Mouse (Mus musculus) hindbrain, embryonic 12.5 days (tissue): ENCODE measurements around the gene Prss23. TPM values are rescaled to one million over a fixed set of nuclear protein-coding genes. Genes with fewer than 3 reads are reported as not detected.

Experiments used
- ATAC-seq: fragments of 200-750 bp; cut with Nextera tagmentation; 2 replicates; pipeline ENCODE4 v1.8.0; 2017; ENCODE audit warnings: moderate TSS enrichment; ENCODE audit not compliant: low FRiP score
- H3K27ac ChIP-seq: fragments of 300-500 bp; sonication (generic); 2 replicates; pipeline ENCODE4 v1.5.1; 2016; ENCODE audit warnings: mild to moderate bottlenecking
- H3K27me3 ChIP-seq: fragments of 300-500 bp; sonication (generic); 2 replicates; pipeline ENCODE4 v1.6.1; 2016; ENCODE audit warnings: mild to moderate bottlenecking
- H3K36me3 ChIP-seq: fragments of 300-500 bp; sonication (generic); 2 replicates; pipeline ENCODE4 v1.6.1; 2016; ENCODE audit warnings: mild to moderate bottlenecking
- H3K4me1 ChIP-seq: fragments of 300-500 bp; sonication (generic); 2 replicates; pipeline ENCODE4 v1.6.1; 2016
- H3K4me2 ChIP-seq: fragments of 300-500 bp; sonication (generic); replicated peaks from 2 replicates; pipeline ENCODE4 v1.6.1; 2016; ENCODE audit warnings: mild to moderate bottlenecking
- H3K4me3 ChIP-seq: fragments of 300-500 bp; sonication (generic); 2 replicates; pipeline ENCODE4 v1.5.1; 2016; ENCODE audit warnings: mild to moderate bottlenecking
- H3K9ac ChIP-seq: fragments of 300-500 bp; sonication (generic); 2 replicates; pipeline ENCODE4 v1.6.1; 2016; ENCODE audit warnings: mild to moderate bottlenecking, moderate library complexity
- H3K9me3 ChIP-seq: fragments of 300-500 bp; sonication (generic); replicated peaks from 2 replicates; pipeline ENCODE4 v1.6.1; 2016; ENCODE audit warnings: mild to moderate bottlenecking
- WGBS: fragments of 180-500 bp; shearing (Covaris S2); methylation state at CpG from one replicate; pipeline ENCODE4 v1.1.7; 2016; 5-methylcytosine and 5-hydroxymethylcytosine counted together
- polyA plus RNA-seq: library from polyadenylated mRNA; unstranded; fragments of >200 nt; fragmentation: Nextera tagmentation; extraction: Ambion mirVana; gene quantifications from 2 replicates; pipeline ENCODE4 v1.2.1, GENCODE M21; 2016

The Prss23 gene
- polyA plus RNA-seq: 24.0 and 24.6 TPM in 2 replicates

DNA sequence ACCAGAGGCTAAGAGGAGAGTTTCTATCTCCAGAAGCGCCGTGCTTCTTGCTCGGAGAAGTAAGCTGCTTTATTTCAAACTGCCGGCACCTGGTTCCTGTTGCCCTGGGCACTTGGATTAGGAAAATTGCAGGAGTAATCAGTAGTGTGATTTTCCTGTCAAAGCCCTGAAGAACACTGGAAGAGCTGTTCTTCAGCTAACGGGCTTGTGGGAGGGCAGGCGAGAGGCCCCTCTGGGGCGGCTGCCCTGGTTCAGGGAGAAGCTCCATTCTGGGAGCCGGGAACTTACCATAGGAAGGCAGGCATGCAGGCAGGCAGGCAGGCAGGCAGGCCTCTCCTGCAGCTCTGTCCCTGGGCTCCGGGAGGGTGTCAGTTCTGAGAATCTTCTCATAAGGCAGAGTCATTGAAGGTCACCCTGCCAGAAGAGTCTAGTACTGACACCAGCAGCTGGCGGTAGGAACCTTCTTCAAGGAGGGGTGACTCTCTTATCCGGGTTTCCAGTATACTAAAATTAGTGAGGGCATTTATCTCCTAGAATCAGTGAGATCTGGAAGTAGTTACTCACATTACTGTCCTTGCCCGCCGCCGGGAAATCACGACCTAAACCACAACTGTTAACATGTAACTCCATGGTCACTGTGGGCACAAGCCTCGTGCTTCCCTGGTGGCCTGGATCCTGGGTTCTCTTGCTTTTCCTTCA is at the start of gene Prss23:
TSS of gene Prss23 (minus strand) at position 457 of the 699 bp plus-strand sequence.
- WGBS: 78% methylated on average over 16 of the region's 16 CpGs
- no peaks in the 10 kb centered on the region for H3K9me3 ChIP-seq
- no peaks in the 10 kb centered on the region for H3K4me1 ChIP-seq
- no peaks in the 10 kb centered on the region for H3K27me3 ChIP-seq
- H3K4me3 ChIP-seq: no peak within 1 kb of the TSS
- no peaks in the 10 kb centered on the region for H3K36me3 ChIP-seq
- H3K9ac ChIP-seq: no peak within 1 kb of the TSS
- H3K4me2 ChIP-seq: no peak within 1 kb of the TSS
- H3K27ac ChIP-seq: no peak within 1 kb of the TSS
- ATAC-seq: no peak

GRCm38 (mm10) chr7:89576127-89576526 is 49.1 kb upstream of the Prss23 start:
- ATAC-seq: no peak
- WGBS: 94% methylated on average over 3 of the region's 3 CpGs
- no peak overlapping the region for H3K27ac ChIP-seq
- no peaks in the 10 kb centered on the region for H3K27me3 ChIP-seq
- H3K4me2 ChIP-seq: no peak overlapping the region
- no peak overlapping the region for H3K4me3 ChIP-seq
- H3K36me3 ChIP-seq: no peaks in the 10 kb centered on the region
- H3K9me3 ChIP-seq: no peaks in the 10 kb centered on the region
- H3K9ac ChIP-seq: no peak overlapping the region
- H3K4me1 ChIP-seq: no peaks in the 10 kb centered on the region

DNA sequence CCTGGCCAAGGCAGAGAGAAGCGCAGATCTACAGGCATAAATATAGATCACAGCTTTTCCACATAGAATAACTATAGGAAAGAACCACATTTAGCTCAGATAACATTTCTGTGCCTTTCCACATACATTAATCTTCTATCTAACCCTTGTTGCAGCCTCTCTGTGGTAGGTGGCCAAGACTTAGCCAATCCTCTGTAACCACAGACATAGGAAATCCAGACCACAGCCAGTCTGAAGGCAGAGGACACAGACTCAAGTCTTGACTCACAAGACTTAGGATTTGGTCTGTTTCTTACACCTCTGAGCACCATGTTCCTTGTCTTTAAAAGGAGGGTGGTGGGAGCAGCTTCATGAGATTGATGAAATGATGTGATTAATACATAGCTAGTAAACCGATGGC is 37.6 kb upstream of the Prss23 start:
- WGBS: 98% methylated on average over 2 of the region's 2 CpGs
- Histone ChIP-seq H3K36me3 (no peaks in the 10 kb centered on the region), H3K9me3 (no peaks in the 10 kb centered on the region), H3K4me1 (no peaks in the 10 kb centered on the region), H3K4me2 (no peak overlapping the region), H3K9ac (no peak overlapping the region), H3K4me3 (no peak overlapping the region), H3K27me3 (no peaks in the 10 kb centered on the region), H3K27ac (no peak overlapping the region)
- no peak for ATAC-seq

GRCm38 (mm10) chr7:89563501-89563900 is 36.5 kb upstream of the Prss23 start:
- Histone ChIP-seq H3K4me1 (0 out of 2 replicates have a peak, but pooled peaks cover 2% of the 10 kb centered on the region), H3K4me2 (no peak overlapping the region), H3K9me3 (no peaks in the 10 kb centered on the region), H3K4me3 (no peak overlapping the region), H3K27ac (no peak overlapping the region), H3K36me3 (no peaks in the 10 kb centered on the region), H3K9ac (no peak overlapping the region), H3K27me3 (no peaks in the 10 kb centered on the region)
- 98% methylated on average over 2 of the region's 2 CpGs for WGBS
- ATAC-seq: no peak

DNA sequence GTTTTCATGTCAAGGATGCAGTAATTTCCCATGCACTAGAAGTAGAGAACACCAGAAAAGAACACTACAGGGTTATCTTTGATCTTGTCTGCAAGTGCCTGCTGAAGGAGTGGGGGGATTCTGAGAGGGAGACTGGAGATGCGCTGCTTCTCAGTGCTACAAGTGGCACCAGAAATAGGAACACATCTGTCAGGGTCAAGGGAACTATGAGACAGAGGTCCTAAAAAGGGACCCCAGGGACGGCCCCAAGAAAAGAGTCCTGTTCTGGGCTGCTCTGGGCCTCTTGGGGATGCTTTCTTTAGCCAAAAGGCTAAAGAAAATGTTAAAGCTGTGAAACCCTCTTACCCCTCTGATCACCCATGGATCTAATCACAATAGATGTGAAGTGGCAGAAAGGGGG is 35.2 kb upstream of the Prss23 start:
- Histone ChIP-seq H3K36me3 (no peaks in the 10 kb centered on the region), H3K4me2 (no peak overlapping the region), H3K4me1 (0 out of 2 replicates have a peak, but pooled peaks cover 5% of the 10 kb centered on the region), H3K27ac (no peak overlapping the region), H3K9ac (no peak overlapping the region), H3K27me3 (no peaks in the 10 kb centered on the region), H3K4me3 (no peak overlapping the region), H3K9me3 (no peaks in the 10 kb centered on the region)
- 85% methylated on average over 2 of the region's 2 CpGs for WGBS
- no peak for ATAC-seq

- Histone ChIP-seq H3K27ac (no peak overlapping the region), H3K27me3 (no peaks in the 10 kb centered on the region), H3K36me3 (no peaks in the 10 kb centered on the region), H3K4me1 (0 out of 2 replicates have a peak, but pooled peaks cover 5% of the 10 kb centered on the region), H3K9ac (no peak overlapping the region), H3K9me3 (no peaks in the 10 kb centered on the region), H3K4me3 (no peak overlapping the region), H3K4me2 (no peak overlapping the region)
- ATAC-seq: no peak
- WGBS: 71% methylated on average over 3 of the region's 3 CpGs
These were observed 34.0 kb upstream of the Prss23 start for GRCm38 (mm10) chr7:89560939-89561338.

DNA sequence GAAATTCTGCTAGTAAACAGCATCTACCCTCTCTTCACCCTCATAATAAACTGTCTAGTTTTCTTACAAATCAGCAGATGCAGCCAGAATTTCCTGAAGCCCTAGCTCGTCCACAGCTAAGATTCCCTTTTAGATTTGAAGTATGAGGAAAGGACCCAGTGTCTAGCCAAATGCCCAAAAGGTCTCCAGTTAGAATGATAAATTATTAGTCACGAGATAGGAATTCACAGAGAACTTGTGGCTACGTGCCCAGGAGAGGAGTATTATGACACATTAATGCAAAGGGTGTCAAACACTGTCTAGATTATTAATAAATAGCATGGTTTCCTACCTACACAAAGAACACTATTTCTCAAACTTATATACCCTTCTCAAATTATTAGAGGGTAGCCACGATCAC is 32.6 kb upstream of the Prss23 start:
- Histone ChIP-seq H3K9me3 (no peaks in the 10 kb centered on the region), H3K27ac (no peak overlapping the region), H3K4me2 (no peak overlapping the region), H3K36me3 (no peaks in the 10 kb centered on the region), H3K27me3 (no peaks in the 10 kb centered on the region), H3K4me3 (no peak overlapping the region), H3K9ac (no peak overlapping the region), H3K4me1 (0 out of 2 replicates have a peak, but pooled peaks cover 5% of the 10 kb centered on the region)
- 80% methylated on average over 4 of the region's 4 CpGs for WGBS
- no peak for ATAC-seq

GRCm38 (mm10) chr7:89559105-89559504 is 32.1 kb upstream of the Prss23 start:
- 84% methylated on average over 4 of the region's 4 CpGs for WGBS
- Histone ChIP-seq H3K4me3 (no peak overlapping the region), H3K9ac (no peak overlapping the region), H3K9me3 (no peaks in the 10 kb centered on the region), H3K4me1 (0 out of 2 replicates have a peak, but pooled peaks cover 5% of the 10 kb centered on the region), H3K36me3 (no peaks in the 10 kb centered on the region), H3K27me3 (no peaks in the 10 kb centered on the region), H3K27ac (no peak overlapping the region), H3K4me2 (no peak overlapping the region)
- ATAC-seq: no peak

- Histone ChIP-seq H3K9me3 (no peaks in the 10 kb centered on the region), H3K27me3 (no peaks in the 10 kb centered on the region), H3K9ac (no peak overlapping the region), H3K4me1 (0 out of 2 replicates have a peak, but pooled peaks cover 5% of the 10 kb centered on the region), H3K27ac (no peak overlapping the region), H3K36me3 (no peaks in the 10 kb centered on the region), H3K4me2 (no peak overlapping the region), H3K4me3 (no peak overlapping the region)
- ATAC-seq: no peak
- WGBS: 76% methylated on average over 11 of the region's 11 CpGs
These were observed 31.6 kb upstream of the Prss23 start for GRCm38 (mm10) chr7:89558446-89559039.

DNA sequence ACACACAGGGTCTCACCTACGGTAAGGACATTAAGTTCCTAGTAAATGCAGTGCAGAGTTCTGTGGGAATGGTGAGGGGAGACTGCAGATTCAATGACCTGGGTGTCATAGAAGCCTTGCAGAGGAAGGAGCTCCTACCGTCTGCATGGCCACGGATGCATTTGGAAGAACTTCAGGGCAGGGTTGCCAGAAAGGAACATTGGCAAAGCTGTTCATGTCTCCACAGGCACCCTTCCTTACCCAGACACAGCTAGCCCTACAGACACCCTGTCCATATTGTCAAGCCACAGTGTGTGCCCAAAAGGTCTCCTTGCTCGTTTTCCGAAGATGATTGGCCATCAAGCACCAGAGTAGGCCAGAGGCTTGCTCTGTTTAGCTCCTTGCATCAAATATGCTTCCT is 30.1 kb upstream of the Prss23 start:
- no peak overlapping the region for H3K27ac ChIP-seq
- H3K4me3 ChIP-seq: no peak overlapping the region
- H3K9ac ChIP-seq: no peak overlapping the region
- no peaks in the 10 kb centered on the region for H3K36me3 ChIP-seq
- H3K4me1 ChIP-seq: 0 out of 2 replicates have a peak, but pooled peaks cover 5% of the 10 kb centered on the region
- H3K9me3 ChIP-seq: no peaks in the 10 kb centered on the region
- H3K4me2 ChIP-seq: no peak overlapping the region
- WGBS: 89% methylated on average over 5 of the region's 5 CpGs
- no peak for ATAC-seq
- H3K27me3 ChIP-seq: no peaks in the 10 kb centered on the region

DNA sequence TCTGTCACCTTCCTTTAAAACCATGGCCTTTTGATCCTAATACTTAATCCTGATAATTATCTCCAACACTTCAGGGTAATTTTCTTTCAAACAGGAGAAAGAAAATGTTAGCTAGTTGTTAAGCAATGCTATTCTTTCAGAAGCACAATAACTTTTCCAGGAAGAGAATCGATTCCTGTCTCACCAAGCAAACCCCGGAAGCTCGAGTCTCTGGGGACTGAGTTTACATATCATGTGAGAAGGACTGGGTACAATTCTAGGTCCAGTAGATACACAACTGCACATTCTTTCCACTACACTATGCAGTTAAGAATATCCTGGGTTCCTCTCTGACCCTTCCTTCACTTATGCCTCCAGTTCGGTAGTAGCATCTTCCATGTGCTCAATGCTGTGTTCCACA is 29.7 kb upstream of the Prss23 start:
- Histone ChIP-seq H3K36me3 (no peaks in the 10 kb centered on the region), H3K4me1 (0 out of 2 replicates have a peak, but pooled peaks cover 5% of the 10 kb centered on the region), H3K4me3 (no peak overlapping the region), H3K4me2 (no peak overlapping the region), H3K9ac (no peak overlapping the region), H3K9me3 (no peaks in the 10 kb centered on the region), H3K27ac (no peak overlapping the region), H3K27me3 (no peaks in the 10 kb centered on the region)
- 74% methylated on average over 4 of the region's 4 CpGs for WGBS
- no peak for ATAC-seq

DNA sequence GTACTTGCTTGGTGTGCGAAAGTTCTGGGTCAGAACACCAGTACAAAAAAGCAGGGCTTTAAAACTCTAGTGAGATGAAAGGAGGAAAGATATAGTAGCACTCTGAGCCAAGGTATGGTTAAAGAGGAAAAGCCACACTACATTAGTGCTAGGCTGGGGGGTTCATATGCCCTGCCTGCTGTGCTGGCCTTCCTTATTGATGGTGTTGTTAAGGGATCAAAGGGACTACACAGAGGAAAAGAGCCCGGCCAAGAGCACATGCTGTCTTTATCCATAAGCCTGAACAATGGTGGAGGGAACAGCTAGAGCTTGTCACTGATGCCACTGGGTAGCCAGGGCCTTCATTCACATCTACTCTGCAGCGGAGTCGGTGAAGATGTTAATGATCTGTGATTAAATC is 28.2 kb upstream of the Prss23 start:
- WGBS: 37% methylated on average over 4 of the region's 4 CpGs
- H3K4me2 ChIP-seq: no peak overlapping the region
- H3K27ac ChIP-seq: no peak overlapping the region
- H3K4me1 ChIP-seq: 0 out of 2 replicates have a peak, but pooled peaks cover 5% of the 10 kb centered on the region
- H3K27me3 ChIP-seq: no peaks in the 10 kb centered on the region
- no peaks in the 10 kb centered on the region for H3K36me3 ChIP-seq
- no peak for ATAC-seq
- H3K9me3 ChIP-seq: no peaks in the 10 kb centered on the region
- no peak overlapping the region for H3K4me3 ChIP-seq
- H3K9ac ChIP-seq: no peak overlapping the region

DNA sequence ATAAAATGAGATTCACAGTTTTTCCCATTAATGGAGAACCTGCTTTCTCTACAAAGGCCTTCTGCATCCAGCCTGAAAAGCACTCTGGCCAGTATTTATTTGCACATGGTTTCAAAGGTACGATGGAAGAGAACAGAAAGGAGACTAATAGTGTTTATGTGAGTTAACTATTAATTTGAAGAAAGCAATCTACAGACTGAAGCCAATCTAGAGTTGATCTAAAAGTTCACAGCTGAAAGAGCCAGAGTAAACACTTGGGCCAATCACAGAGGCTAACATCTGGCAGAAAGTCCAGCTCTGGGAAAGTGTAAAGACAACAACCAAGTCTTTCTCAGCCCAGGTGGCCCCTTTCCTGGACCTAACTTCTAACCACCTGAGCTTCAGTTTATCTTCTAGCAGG is 27.1 kb upstream of the Prss23 start:
- no peak for ATAC-seq
- H3K9ac ChIP-seq: no peak overlapping the region
- no peak overlapping the region for H3K4me2 ChIP-seq
- no peaks in the 10 kb centered on the region for H3K9me3 ChIP-seq
- no peak overlapping the region for H3K4me3 ChIP-seq
- H3K36me3 ChIP-seq: no peaks in the 10 kb centered on the region
- H3K27me3 ChIP-seq: no peaks in the 10 kb centered on the region
- 65% methylated on average over 1 of the region's 1 CpGs for WGBS
- no peak overlapping the region for H3K27ac ChIP-seq
- H3K4me1 ChIP-seq: 0 out of 2 replicates have a peak, but pooled peaks cover 5% of the 10 kb centered on the region
